Mouse (Mus musculus) myocyte (in vitro differentiated cells): Measurements from ENCODE around the gene Me3.

ENCODE experiments used
- CEBPB ChIP-seq: IDR thresholded peaks from 2 replicates; pipeline ENCODE4 v1.6.1; 2011; ENCODE audit warnings: mild to moderate bottlenecking, moderate library complexity; ENCODE audit not compliant: poor library complexity, insufficient read depth, severe bottlenecking
- E2F4 ChIP-seq: IDR thresholded peaks from one replicate; pipeline ENCODE4 v1.6.1; 2011; ENCODE audit warnings: mild to moderate bottlenecking, control low read depth, moderate library complexity; ENCODE audit not compliant: insufficient read depth
- MAX ChIP-seq: IDR thresholded peaks from one replicate; pipeline ENCODE4 v1.6.1; 2011; ENCODE audit warnings: low read depth, mild to moderate bottlenecking, control low read depth
- MYOG ChIP-seq, 3 experiments: IDR thresholded peaks; one replicate each; pipeline ENCODE4 v1.6.1; 2011; ENCODE audit warnings: control low read depth in 2 of 3, low read depth in 2 of 3, mild to moderate bottlenecking in 2 of 3; ENCODE audit not compliant: insufficient read length in 2 of 3, control insufficient read depth in 1 of 3, insufficient read depth in 1 of 3
- POLR2A ChIP-seq: IDR thresholded peaks from one replicate; pipeline ENCODE4 v1.6.1; 2011; ENCODE audit warnings: low read depth, mild to moderate bottlenecking, control low read depth, moderate library complexity; ENCODE audit not compliant: insufficient read length
- POLR2AphosphoS2 ChIP-seq: IDR thresholded peaks from one replicate; pipeline ENCODE4 v1.6.1; 2011; ENCODE audit warnings: low read depth, control low read depth; ENCODE audit not compliant: insufficient read length
- REST ChIP-seq: IDR thresholded peaks from one replicate; pipeline ENCODE4 v1.6.1; 2011; ENCODE audit warnings: mild to moderate bottlenecking, control low read depth, moderate library complexity; ENCODE audit not compliant: insufficient read depth, insufficient read length
- SRF ChIP-seq: IDR thresholded peaks from one replicate; pipeline ENCODE4 v1.6.1; 2011; ENCODE audit warnings: low read depth; ENCODE audit not compliant: control insufficient read depth, insufficient read length
- TCF12 ChIP-seq: IDR thresholded peaks from one replicate; pipeline ENCODE4 v1.6.1; 2011; ENCODE audit warnings: mild to moderate bottlenecking, control low read depth; ENCODE audit not compliant: poor library complexity, insufficient read depth, severe bottlenecking
- TCF3 ChIP-seq: IDR thresholded peaks from one replicate; pipeline ENCODE4 v1.6.1; 2011; ENCODE audit warnings: low read depth, control low read depth; ENCODE audit not compliant: insufficient read length
- USF1 ChIP-seq: IDR thresholded peaks from one replicate; pipeline ENCODE4 v1.6.1; 2011; ENCODE audit warnings: low read depth, mild to moderate bottlenecking, control low read depth, moderate library complexity

- TF ChIP-seq TCF12 (no peak), MYOG (IDR thresholded peaks at IDR 0.05; ENCODE audit: control insufficient read depth in 1 of 3, insufficient read depth in 1 of 3, insufficient read length in 2 of 3, low read depth in 2 of 3) (no peak), MAX (no peak), TCF3 (no peak), CEBPB (no peak), POLR2A (no peak), USF1 (no peak), SRF (no peak), REST (no peak), POLR2AphosphoS2 (no peak), E2F4 (no peak)
These were observed 177.2 kb downstream of the Me3 start for GRCm38 (mm10) chr7:89809400-89809799.
